Mouse (Mus musculus): Measurements from ENCODE around the gene Susd1.
A peak's percentile ranks its signal among the peaks of the same experiment; 100 is the strongest.

Susd1 gene

GRCm38 (mm10) chr4:59437990-59438854 lies at the start of gene Susd1:
Gene Susd1 (minus strand): TSS chr4:59438633.
- DNase-seq: peak; percentile 58 to 67

- no peak for DNase-seq
These were observed 32.9 kb upstream of the Susd1 start for GRCm38 (mm10) chr4:59471306-59471705.

GRCm38 (mm10) chr4:59465449-59465848 lies 27.0 kb upstream of the Susd1 start:
- no peak for DNase-seq

GRCm38 (mm10) chr4:59464661-59465060 lies 26.2 kb upstream of the Susd1 start:
- no peak for DNase-seq

- no peak for DNase-seq
These were observed 24.1 kb upstream of the Susd1 start for GRCm38 (mm10) chr4:59462494-59462893.

- DNase-seq: no peak
These were observed 22.8 kb upstream of the Susd1 start for GRCm38 (mm10) chr4:59461116-59461727.

- DNase-seq: no peak
These were observed 21.0 kb upstream of the Susd1 start for GRCm38 (mm10) chr4:59459216-59459955.

GRCm38 (mm10) chr4:59457941-59458340 lies 19.5 kb upstream of the Susd1 start:
- no peak for DNase-seq

- no peak for DNase-seq
These were observed 18.7 kb upstream of the Susd1 start for GRCm38 (mm10) chr4:59457091-59457490.

GRCm38 (mm10) chr4:59455465-59455864 lies 17.0 kb upstream of the Susd1 start:
- no peak for DNase-seq

GRCm38 (mm10) chr4:59454046-59454445 lies 15.6 kb upstream of the Susd1 start:
- DNase-seq: no peak

- no peak for DNase-seq
These were observed 14.1 kb upstream of the Susd1 start for GRCm38 (mm10) chr4:59452503-59452933.

GRCm38 (mm10) chr4:59450906-59451305 lies 12.5 kb upstream of the Susd1 start:
- DNase-seq: no peak

GRCm38 (mm10) chr4:59450234-59450854 lies 11.9 kb upstream of the Susd1 start:
- DNase-seq: no peak

- no peak for DNase-seq
These were observed 8.9 kb upstream of the Susd1 start for GRCm38 (mm10) chr4:59447296-59447695.

GRCm38 (mm10) chr4:59445516-59445915 lies 7.1 kb upstream of the Susd1 start:
- DNase-seq: peak; percentile 30 to 49

GRCm38 (mm10) chr4:59444994-59445393 lies 6.6 kb upstream of the Susd1 start:
- no peak for DNase-seq

GRCm38 (mm10) chr4:59444085-59444484 lies 5.7 kb upstream of the Susd1 start:
- DNase-seq: peak; percentile 46 to 62

- DNase-seq: no peak
These were observed 2.8 kb upstream of the Susd1 start for GRCm38 (mm10) chr4:59441265-59441664.

- no peak for DNase-seq
These were observed 1.5 kb upstream of the Susd1 start for GRCm38 (mm10) chr4:59439960-59440359.

GRCm38 (mm10) chr4:59439041-59439440 lies 608 bp upstream of the Susd1 start:
- DNase-seq: no peak

- no peak for DNase-seq
These were observed 2.5 kb downstream of the Susd1 start for GRCm38 (mm10) chr4:59435951-59436350.

- no peak for DNase-seq
These were observed 4.4 kb downstream of the Susd1 start for GRCm38 (mm10) chr4:59434039-59434438.
